Mouse (Mus musculus): Measurements from ENCODE around the gene Gm15013.
"Not testable (repeated sequence)": the region's sequence is repeated elsewhere in the genome, so short reads cannot be mapped to it uniquely, and the experiment has no call there.

Gene Gm15013

DNA sequence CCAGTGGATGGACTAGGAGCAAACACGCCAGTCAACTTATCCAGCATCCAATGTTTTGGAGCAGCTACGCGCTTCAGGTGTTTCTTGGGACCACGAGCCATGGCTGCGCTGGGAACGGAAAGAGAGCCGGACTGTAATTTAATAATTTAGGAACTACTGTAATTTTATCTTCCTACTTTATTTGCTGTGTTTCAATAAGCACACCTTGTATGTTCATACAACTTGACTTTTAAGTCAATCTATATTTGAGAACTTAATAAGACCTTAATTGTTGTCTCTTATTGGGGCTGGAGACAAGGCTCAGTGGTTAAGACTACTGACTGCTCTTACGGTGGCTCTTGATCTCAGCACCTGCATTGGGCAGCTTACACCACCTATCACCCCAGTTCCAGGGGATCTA is at the start of gene Gm15013:
Gene Gm15013 (minus strand): TSS at position 101 of the 400 bp plus-strand sequence.
- no peak for DNase-seq

GRCm38 (mm10) chrX:139762546-139762945 is 48.3 kb upstream of the Gm15013 start:
- DNase-seq: peak; percentile 23

DNA sequence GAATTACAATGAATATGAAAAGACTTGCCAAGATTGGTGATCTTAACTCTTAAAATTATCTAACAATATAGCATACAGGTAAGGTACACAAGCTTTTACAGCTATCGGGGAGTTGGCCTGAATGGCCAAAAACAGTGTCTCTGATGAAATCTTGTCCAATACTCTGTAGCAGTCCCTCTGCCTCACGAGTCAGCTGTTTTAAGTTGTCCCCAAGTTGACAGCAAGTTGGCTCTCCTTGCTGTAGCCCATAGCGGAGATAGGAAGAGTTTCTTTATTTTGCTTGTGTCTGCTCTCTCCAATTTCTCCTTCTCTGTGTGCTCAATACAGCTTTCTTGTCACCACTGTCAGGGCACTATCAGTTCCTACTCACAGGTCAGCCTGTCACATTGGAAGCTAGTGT is 44.4 kb upstream of the Gm15013 start:
- DNase-seq: not testable (repeated sequence)

- DNase-seq: peak; percentile 60 to 63
Observed at GRCm38 (mm10) chrX:139751855-139752254, 37.6 kb upstream of the Gm15013 start.

GRCm38 (mm10) chrX:139737066-139737465 is 22.8 kb upstream of the Gm15013 start:
- no peak for DNase-seq

- DNase-seq: no peak
Observed at GRCm38 (mm10) chrX:139730541-139730940, 16.3 kb upstream of the Gm15013 start.

- DNase-seq: no peak
Observed at GRCm38 (mm10) chrX:139722350-139722749, 8.1 kb upstream of the Gm15013 start.

DNA sequence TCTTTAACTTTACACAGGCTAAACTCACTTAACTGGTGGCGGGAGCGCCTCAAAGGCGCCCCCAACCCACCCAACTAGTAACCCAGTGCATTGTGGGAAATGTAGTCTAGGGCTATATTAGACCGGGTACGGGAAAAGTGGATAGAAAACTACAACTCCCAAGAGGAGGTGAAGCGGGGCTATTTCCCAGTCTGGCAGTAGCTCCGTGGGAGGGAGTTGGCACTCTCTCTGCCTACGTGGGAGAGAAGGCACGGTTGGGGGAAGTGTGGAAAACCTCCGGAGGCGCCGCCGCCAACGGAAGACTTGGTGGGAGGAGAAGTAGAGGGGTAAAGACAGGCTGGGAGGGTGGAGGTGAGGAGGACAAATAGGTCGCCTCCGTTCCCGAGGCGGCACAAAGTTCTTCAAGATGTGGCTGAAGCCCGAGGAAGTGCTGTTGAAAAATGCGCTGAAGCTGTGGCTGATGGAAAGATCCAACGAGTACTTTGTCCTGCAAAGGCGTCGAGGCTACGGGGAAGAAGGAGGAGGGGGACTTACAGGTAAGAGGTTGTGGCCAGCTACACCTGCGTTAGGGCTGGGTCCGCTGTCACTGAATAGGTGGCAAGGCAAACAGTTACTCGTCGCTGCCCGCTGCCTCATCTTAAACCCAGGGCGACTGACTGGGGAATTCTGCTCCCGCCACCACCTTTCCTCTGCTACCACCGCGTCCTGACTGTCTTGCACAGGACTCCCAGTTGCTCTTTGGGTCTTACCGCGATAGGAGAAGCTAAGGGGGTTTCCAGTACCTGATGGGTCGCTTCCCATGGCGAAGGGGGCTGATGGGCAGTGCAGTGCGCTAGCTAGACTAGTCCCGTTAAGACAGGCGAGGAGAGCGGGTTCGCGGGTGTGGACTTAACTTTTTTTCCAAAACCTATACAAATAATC is 29.2 kb downstream of the Gm15013 start, which contains the start of gene Tbc1d8b:
Gene Tbc1d8b (plus strand): TSS at position 222 of the 921 bp plus-strand sequence.
- DNase-seq: peak; percentile 58 to 59

DNA sequence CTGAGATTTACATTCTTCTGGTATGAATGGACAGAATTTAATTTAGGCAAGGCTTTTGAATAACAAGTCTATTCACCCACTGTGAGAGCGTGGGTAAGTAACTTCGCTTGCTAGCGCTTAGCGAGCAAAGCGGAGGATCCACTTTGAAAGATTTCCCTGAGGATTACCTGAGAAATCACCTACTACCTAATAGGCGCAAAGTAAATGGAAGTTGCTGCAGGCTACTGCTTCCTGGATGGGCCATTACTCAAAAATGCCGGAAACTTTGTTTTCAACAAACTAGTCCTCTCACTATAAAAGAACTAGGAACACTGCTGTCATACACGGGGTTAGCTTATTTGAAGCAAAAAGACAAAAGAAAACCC is 29.9 kb downstream of the Gm15013 start:
- no peak for DNase-seq

DNA sequence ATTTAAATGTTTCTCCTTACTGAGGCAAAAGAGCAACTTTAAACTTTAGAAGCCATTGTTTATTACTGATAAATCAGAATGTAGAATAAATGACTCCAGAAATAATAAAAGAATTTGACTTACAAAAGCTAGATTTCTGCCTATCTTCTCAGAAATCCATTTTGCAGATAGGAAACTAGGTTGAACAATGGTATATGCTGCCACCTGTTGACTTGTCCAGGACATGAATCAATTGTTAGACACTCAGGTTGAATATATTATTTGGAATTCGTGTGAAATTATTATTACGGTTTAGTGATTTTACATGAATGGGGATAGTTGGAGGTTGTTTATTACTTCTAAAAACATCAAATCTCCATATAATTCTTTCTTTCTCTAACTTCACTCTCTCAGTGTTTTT is 48.5 kb downstream of the Gm15013 start:
- DNase-seq: no peak
